Mouse (Mus musculus): ENCODE data around the gene Cenpv.

Cenpv gene

DNA sequence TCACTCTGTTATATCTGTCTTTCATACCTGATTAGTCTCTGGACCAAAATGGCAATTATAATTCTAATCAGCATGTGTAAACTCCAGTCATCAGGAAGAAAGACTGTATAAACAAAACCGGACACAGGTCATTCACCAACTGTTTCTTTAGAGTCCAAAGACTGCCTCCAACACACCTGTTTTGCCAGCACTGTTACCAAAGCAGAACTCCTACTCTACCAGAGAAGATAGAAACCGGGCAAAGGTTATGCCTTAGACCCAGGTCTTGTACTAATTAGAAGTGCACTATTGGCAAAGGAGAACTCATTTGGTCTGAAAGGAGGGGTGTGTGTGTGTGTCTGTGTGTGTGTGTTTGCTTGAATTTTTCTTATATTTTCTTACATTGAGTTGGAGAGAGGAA, 38.5 kb downstream of the Cenpv start:
- DNase-seq: no peak

DNA sequence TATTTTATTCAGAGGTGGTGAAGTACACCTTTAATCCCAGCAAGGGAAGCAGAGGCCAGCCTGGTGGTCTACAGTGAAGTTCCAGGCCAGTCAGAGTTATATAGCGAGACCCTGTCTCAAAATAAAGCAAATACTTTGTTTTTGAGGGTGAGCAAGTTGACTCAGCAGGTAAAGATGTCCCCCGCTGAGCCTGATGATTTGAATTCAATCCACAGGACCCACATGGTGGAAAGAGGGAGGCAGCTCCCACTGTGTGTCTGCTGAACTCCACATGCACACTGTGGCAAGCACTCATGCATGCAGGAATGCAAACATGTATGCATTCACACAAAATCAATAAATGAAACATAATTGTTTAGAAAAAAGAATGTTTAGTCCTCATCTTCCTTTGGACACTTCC, 40.3 kb downstream of the Cenpv start:
- no peak for DNase-seq

DNA sequence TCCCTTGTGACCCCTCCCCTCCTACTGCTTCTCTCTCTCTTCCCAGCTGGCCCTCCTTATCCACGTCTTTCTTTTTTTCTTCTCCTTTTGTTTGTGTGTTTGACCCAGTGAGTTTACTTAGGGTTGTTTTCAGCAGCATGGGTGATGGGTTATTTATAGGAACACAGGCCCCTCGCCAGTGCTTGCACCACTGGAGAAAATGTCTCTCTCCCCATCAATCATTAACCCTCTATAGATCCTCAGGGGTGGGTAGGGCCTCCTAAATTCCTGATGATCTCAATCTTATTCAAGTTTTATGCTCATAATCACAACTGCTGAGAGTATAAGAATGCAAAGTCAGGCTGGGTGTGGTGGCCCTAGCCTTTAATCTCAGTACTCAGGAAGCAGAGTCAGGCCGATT, 41.9 kb downstream of the Cenpv start:
- no peak for DNase-seq

DNA sequence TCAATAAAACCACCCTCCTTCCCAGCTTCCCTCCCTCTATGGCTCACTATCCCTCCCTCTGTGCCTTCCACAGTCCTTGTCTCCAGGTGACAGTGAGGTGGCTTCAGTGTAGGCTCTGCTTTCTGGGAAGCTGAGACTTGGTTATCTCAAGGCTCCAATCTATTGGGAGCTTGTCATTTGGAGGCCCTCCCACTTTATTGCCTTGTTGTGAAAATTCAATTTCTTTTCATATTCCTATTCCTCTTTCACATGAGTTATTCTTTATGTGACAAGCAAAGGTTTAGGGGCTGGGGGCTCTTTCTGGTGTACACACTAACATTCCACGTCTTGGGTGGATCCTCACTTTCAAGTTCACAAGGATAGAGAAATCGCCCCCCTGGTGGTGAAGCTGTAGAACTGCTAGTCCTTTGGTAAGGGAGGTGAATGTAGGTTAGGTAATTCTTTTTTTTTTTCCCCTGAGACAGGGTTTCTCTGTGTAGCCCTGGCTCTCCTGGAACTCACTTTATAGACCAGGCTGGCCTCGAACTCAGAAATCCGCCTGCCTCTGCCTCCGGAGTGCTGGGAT, 42.8 kb downstream of the Cenpv start:
- peak; percentile 21 to 39 for DNase-seq

DNA sequence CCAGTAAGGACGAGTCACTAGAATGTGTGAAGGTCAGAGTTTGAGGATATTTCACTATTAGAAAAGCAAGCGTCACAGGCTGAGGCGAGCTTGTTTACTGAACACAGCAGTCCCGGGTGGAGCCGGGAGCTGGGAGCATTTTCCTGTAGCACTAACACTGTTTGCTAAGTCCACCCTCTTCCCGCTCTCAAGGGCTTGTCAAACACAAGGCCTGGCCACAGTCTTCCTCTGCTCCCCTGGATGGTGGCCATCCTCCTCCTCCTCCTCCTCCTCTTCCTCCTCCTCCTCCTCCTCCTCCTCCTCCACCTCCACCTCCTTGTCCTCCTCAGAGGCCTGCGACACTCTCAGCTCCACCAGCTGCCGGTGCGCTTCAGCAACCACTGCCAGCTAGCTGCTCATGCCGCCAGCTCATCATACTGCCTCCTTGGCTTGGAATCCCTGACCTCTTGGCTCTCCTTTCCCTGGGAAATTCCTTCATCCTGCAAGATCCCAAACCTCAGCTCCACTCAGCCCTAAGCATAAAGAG, 43.7 kb downstream of the Cenpv start:
- DNase-seq: no peak

DNA sequence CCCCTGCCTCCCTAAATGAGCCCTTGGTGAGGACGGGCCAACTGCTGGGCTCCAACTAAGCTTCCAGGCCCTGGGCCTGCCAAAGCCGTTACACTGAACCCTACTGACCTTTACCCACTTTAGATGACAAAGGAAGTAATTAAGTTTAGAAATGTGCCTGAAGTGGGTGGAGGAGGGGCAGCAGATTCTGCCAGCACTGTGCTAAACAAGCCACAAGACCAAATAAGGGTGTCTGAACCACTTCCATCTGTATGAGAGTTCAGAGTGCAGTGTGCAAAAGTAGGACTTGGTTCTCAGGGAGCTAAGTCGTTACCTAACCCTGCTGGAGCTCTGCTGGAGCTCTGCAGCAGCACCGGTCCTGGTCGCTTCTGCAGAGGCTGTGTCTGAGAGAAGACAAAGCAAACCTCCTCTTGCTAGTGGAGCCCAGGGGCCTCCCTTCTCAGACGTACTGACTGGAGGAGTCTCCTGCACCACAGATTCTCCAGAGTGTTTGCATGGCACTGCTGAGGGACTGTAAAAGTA, 44.2 kb downstream of the Cenpv start:
- no peak for DNase-seq

DNA sequence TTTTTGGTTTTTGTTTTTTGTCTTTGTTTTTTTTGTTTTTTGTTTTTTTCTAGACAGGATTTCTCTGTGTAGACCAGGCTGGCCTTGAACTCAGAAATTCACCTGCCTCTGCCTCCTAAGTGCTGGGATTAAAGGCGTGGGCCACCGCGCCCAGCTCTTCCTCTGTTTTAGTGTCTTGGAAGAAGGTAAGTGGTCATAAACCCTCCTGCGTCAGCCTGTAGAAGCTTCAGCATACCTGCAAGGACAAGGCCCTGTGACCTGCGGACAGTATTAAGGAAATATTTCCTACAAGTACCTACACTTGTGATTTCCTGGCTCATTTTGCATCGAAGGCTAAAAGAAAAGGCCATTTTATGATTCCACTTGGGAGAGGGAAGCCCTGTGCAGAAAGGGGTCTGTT, 45.4 kb downstream of the Cenpv start:
- DNase-seq: no peak

DNA sequence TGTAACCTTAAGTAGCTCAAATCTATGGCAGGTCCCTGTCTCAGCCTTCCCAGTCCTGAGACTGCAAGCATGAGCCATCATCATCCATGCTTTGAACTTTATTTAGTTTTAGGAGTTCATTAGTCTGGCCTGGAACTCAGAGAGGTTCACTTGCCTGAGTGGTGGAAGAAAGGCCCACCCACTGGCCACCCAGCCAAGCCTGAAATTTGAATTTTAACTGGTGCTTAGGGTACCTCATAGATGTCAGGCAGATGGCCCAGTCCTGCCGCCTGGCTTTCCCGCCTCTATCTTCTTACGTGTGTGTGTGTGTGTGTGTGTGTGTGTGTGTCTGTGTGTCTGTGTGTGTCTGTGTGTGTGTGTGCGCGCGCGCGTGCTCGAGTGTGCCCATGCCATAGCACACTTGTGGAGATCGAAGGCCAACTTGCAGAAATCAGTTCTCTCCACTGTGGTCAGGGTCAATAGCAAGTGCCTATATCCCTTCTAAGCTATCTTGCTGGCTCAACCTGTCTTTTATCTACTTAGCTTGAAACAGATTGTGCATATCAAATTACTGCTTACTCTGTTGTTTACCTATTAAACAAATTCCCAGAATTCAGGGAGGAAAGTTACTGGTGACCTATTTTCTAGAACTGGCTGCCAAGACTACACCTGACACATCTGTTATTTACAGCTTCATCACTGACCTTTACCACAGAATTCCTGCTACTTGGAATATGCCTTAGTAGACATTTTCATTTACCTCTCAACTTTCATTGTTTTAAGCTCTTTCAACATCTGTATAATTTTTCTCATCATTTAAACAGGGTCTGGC, 51.3 kb downstream of the Cenpv start:
- DNase-seq: no peak

DNA sequence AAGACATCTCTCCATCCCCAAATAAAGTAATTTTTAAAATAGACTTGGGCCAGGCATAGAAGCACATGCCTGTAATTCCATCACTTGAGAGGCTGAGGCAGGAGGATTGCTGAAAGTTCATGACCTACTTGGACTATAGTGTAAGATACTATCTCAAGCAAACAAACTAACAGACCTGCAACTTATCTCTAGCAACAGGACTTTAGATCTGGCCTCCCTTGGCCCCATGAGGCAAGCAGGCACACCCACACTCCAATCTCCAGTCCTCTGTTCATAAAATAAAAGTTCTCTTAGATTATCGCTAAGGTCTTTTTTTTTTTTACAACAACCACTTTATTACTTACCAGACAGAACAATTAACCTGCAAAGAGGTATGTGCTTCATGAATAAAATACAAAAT, 52.1 kb downstream of the Cenpv start:
- no peak for DNase-seq

DNA sequence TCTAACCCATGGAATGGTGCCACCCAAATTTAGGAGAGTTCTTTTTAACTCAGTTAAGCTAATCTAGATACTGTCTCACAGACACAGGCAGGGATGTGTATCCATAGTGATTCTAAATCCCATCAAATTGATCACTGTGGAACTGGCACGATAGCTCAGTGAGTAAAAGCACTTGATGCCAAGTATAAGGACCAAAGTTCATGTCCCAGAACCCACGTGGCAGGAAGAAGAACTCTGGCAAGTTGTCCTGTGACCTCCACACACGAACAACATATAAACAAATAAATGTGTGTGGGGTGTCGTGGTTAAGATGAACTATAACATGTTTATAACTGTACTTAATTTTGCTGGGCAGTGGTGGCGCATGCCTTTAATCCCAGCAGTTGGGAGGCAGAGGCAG, 59.5 kb downstream of the Cenpv start:
- no peak for DNase-seq

DNA sequence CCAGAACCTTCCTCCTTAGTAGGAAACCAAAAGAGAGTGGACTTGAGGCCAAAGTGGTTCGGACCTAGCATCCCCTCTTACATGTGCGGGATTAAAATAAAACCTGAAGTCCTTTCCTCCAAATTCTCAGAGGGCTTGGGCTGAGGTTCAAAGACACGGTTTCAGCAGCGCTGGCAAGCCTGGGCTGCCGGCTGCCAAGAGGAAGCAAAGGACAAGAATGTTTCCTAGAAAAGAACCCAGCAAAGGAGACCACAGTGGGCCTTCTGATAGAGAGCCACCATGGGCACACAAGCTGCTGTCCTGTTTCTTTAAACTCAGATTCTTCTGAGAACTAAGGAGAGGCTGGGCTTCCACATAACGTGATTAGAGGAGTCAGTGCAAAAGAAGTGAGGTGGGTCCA, 60.1 kb downstream of the Cenpv start:
- DNase-seq: no peak

DNA sequence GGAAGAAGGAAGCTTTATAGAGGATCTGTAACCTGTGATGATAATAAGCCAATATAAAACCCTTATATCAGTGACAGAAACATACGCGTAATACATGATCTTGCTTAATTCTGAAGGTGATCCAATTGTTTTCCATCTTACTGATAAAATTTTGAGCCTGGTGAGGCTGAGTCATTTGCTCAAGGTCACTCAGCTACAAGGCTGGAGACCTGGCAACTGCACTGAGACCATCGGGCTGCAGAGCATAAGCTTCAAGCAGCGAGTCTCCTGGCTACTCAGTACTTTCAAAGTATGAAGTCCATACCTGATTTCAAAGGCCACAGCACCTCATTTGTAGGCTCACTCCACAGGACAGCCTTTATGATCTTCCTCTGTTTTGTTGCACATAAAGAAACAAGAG, 62.9 kb downstream of the Cenpv start:
- DNase-seq: no peak
